Mouse (Mus musculus): ENCODE results near the gene Zg16. TPM values are rescaled to one million over a fixed set of nuclear protein-coding genes. Genes with fewer than 3 reads are reported as not detected.

The Zg16 gene
- polyA plus RNA-seq, 1 experiment from 2014 or later = not detected

- Histone ChIP-seq H3K27ac (ENCODE audit: low read length) (no peak overlapping the region), H3K4me3 (ENCODE audit: low read depth, low read length) (no peak overlapping the region), H3K9ac (ENCODE audit: low read depth, low read length) (no peak overlapping the region), H3K4me2 (ENCODE audit: low read length) (no peak overlapping the region), H3K9me3 (replicated peaks; ENCODE audit: control insufficient read depth, low read length, poor library complexity, severe bottlenecking) (no peaks in the 10 kb centered on the region), H3K36me3 (ENCODE audit: control insufficient read depth, insufficient read depth, low read length) (no peaks in the 10 kb centered on the region), H3K4me1 (ENCODE audit: control insufficient read depth, insufficient read depth, low read length) (no peaks in the 10 kb centered on the region; the same call in 1 of the 2 replicates), H3K27me3 (ENCODE audit: control insufficient read depth, insufficient read depth, low read depth, low read length) (no peaks in the 10 kb centered on the region)
- no peak for ATAC-seq
- 63% methylated on average over 9 of the region's 9 CpGs for WGBS
Observed at GRCm38 (mm10) chr7:127008239-127009019, 78.7 kb downstream of the Zg16 start.

- H3K4me2 ChIP-seq (ENCODE audit: low read length) = no peak overlapping the region
- no peaks in the 10 kb centered on the region; the same call in 1 of the 2 replicates for H3K4me1 ChIP-seq (ENCODE audit: control insufficient read depth, insufficient read depth, low read length)
- 85% methylated on average over 6 of the region's 6 CpGs for WGBS
- H3K36me3 ChIP-seq (ENCODE audit: control insufficient read depth, insufficient read depth, low read length) = no peaks in the 10 kb centered on the region
- no peak overlapping the region for H3K4me3 ChIP-seq (ENCODE audit: low read depth, low read length)
- H3K27ac ChIP-seq (ENCODE audit: low read length) = no peak overlapping the region
- no peaks in the 10 kb centered on the region for H3K9me3 ChIP-seq (replicated peaks; ENCODE audit: control insufficient read depth, low read length, poor library complexity, severe bottlenecking)
- H3K27me3 ChIP-seq (ENCODE audit: control insufficient read depth, insufficient read depth, low read depth, low read length) = no peaks in the 10 kb centered on the region
- ATAC-seq = no peak
- no peak overlapping the region for H3K9ac ChIP-seq (ENCODE audit: low read depth, low read length)
Observed at GRCm38 (mm10) chr7:127007313-127008024, 79.7 kb downstream of the Zg16 start.

- Histone ChIP-seq H3K9ac (ENCODE audit: low read depth, low read length) (no peak overlapping the region), H3K36me3 (ENCODE audit: control insufficient read depth, insufficient read depth, low read length) (no peaks in the 10 kb centered on the region), H3K4me1 (ENCODE audit: control insufficient read depth, insufficient read depth, low read length) (no peaks in the 10 kb centered on the region; the same call in 1 of the 2 replicates), H3K9me3 (replicated peaks; ENCODE audit: control insufficient read depth, low read length, poor library complexity, severe bottlenecking) (no peaks in the 10 kb centered on the region), H3K27me3 (ENCODE audit: control insufficient read depth, insufficient read depth, low read depth, low read length) (no peaks in the 10 kb centered on the region), H3K27ac (ENCODE audit: low read length) (no peak overlapping the region), H3K4me2 (ENCODE audit: low read length) (no peak overlapping the region), H3K4me3 (ENCODE audit: low read depth, low read length) (no peak overlapping the region)
- no peak for ATAC-seq
- WGBS = 96% methylated on average over 4 of the region's 4 CpGs
Observed at GRCm38 (mm10) chr7:127004122-127004875, 82.8 kb downstream of the Zg16 start.

GRCm38 (mm10) chr7:127003620-127004019 is 83.5 kb downstream of the Zg16 start:
- Histone ChIP-seq H3K9me3 (replicated peaks; ENCODE audit: control insufficient read depth, low read length, poor library complexity, severe bottlenecking) (no peaks in the 10 kb centered on the region), H3K4me2 (ENCODE audit: low read length) (no peak overlapping the region), H3K4me3 (ENCODE audit: low read depth, low read length) (no peak overlapping the region), H3K4me1 (ENCODE audit: control insufficient read depth, insufficient read depth, low read length) (no peaks in the 10 kb centered on the region; the same call in 1 of the 2 replicates), H3K9ac (ENCODE audit: low read depth, low read length) (no peak overlapping the region), H3K27me3 (ENCODE audit: control insufficient read depth, insufficient read depth, low read depth, low read length) (no peaks in the 10 kb centered on the region), H3K27ac (ENCODE audit: low read length) (no peak overlapping the region), H3K36me3 (ENCODE audit: control insufficient read depth, insufficient read depth, low read length) (no peaks in the 10 kb centered on the region)
- 89% methylated on average over 5 of the region's 5 CpGs for WGBS
- ATAC-seq = no peak

Small RNA genes lying within 50 kb of the gene (microRNA-seq; reads per million reads assigned to microRNA genes)
- gene Gm44343 = not detected

Other genes starting within 250 kb of the Zg16 start
- gene Doc2a, start 239.9 kb downstream of the Zg16 start, polyA plus RNA-seq (2015; fragmentation: Nextera tagmentation; extraction: Ambion mirVana) = 24.2 and 35.8 TPM in 2 replicates
- 19.8 and 20.0 TPM in 2 replicates for gene Hirip3, start 225.4 kb downstream of the Zg16 start, polyA plus RNA-seq (2015; fragmentation: Nextera tagmentation; extraction: Ambion mirVana)
- 94.6 and 98.3 TPM in 2 replicates for gene Ino80e, start 225.0 kb downstream of the Zg16 start, polyA plus RNA-seq (2015; fragmentation: Nextera tagmentation; extraction: Ambion mirVana)
- gene Taok2, start 202.6 kb downstream of the Zg16 start, polyA plus RNA-seq (2015; fragmentation: Nextera tagmentation; extraction: Ambion mirVana) = 64.8 and 66.7 TPM in 2 replicates
- 33.2 and 34.0 TPM in 2 replicates for gene Tmem219, start 164.4 kb downstream of the Zg16 start, polyA plus RNA-seq (2015; fragmentation: Nextera tagmentation; extraction: Ambion mirVana)
- 135 and 140 TPM in 2 replicates for gene Kctd13, start 158.4 kb downstream of the Zg16 start, polyA plus RNA-seq (2015; fragmentation: Nextera tagmentation; extraction: Ambion mirVana)
- gene Asphd1, start 137.7 kb downstream of the Zg16 start, polyA plus RNA-seq (2015; fragmentation: Nextera tagmentation; extraction: Ambion mirVana) = 10.4 TPM in 2 replicates
- 44.6 and 50.2 TPM in 2 replicates for gene Sez6l2, start 136.8 kb downstream of the Zg16 start, polyA plus RNA-seq (2015; fragmentation: Nextera tagmentation; extraction: Ambion mirVana)
- 132 and 141 TPM in 2 replicates for gene Cdipt, start 111.4 kb downstream of the Zg16 start, polyA plus RNA-seq (2015; fragmentation: Nextera tagmentation; extraction: Ambion mirVana)
- 0.69 and 0.96 TPM in 2 replicates for gene Cdiptos, start 111.2 kb downstream of the Zg16 start, polyA plus RNA-seq (2015; fragmentation: Nextera tagmentation; extraction: Ambion mirVana)
- gene Mvp, start 72.7 kb downstream of the Zg16 start, polyA plus RNA-seq (2015; fragmentation: Nextera tagmentation; extraction: Ambion mirVana) = 2.9 and 3.2 TPM in 2 replicates
- 0.50 TPM in 1 of 2 replicates, not detected in the other for gene Pagr1b, start 70.8 kb downstream of the Zg16 start, polyA plus RNA-seq (2015; fragmentation: Nextera tagmentation; extraction: Ambion mirVana)
- 33.8 and 62.5 TPM in 2 replicates for gene Pagr1a, start 70.0 kb downstream of the Zg16 start, polyA plus RNA-seq (2015; fragmentation: Nextera tagmentation; extraction: Ambion mirVana)
- gene Gm42742, start 66.2 kb downstream of the Zg16 start, polyA plus RNA-seq (2015; fragmentation: Nextera tagmentation; extraction: Ambion mirVana) = 30.9 and 61.5 TPM in 2 replicates
- gene Prrt2, start 66.1 kb downstream of the Zg16 start, polyA plus RNA-seq (2015; fragmentation: Nextera tagmentation; extraction: Ambion mirVana) = 40.9 and 63.3 TPM in 2 replicates
- gene Maz, start 60.3 kb downstream of the Zg16 start, polyA plus RNA-seq (2015; fragmentation: Nextera tagmentation; extraction: Ambion mirVana) = 46.7 and 51.5 TPM in 2 replicates
- gene Kif22, start 44.9 kb downstream of the Zg16 start, polyA plus RNA-seq (2015; fragmentation: Nextera tagmentation; extraction: Ambion mirVana) = 16.6 and 17.6 TPM in 2 replicates
- gene AI467606, start 4.0 kb upstream of the Zg16 start, polyA plus RNA-seq (2015; fragmentation: Nextera tagmentation; extraction: Ambion mirVana) = 1.7 and 2.5 TPM in 2 replicates
- 0.68 and 0.77 TPM in 2 replicates for gene Qprt, start 34.9 kb upstream of the Zg16 start, polyA plus RNA-seq (2015; fragmentation: Nextera tagmentation; extraction: Ambion mirVana)
- gene Spn, start 50.5 kb upstream of the Zg16 start, polyA plus RNA-seq (2015; fragmentation: Nextera tagmentation; extraction: Ambion mirVana) = 0.05 TPM in 1 of 2 replicates, not detected in the other
- gene Cd2bp2, start 108.7 kb upstream of the Zg16 start, polyA plus RNA-seq (2015; fragmentation: Nextera tagmentation; extraction: Ambion mirVana) = 76.1 and 85.7 TPM in 2 replicates
- 30.7 and 31.2 TPM in 2 replicates for gene Tbc1d10b, start 121.1 kb upstream of the Zg16 start, polyA plus RNA-seq (2015; fragmentation: Nextera tagmentation; extraction: Ambion mirVana)
- 2.8 and 4.8 TPM in 2 replicates for gene Mylpf, start 121.6 kb upstream of the Zg16 start, polyA plus RNA-seq (2015; fragmentation: Nextera tagmentation; extraction: Ambion mirVana)
- 48.7 and 54.9 TPM in 2 replicates for gene Zfp553, start 145.7 kb upstream of the Zg16 start, polyA plus RNA-seq (2015; fragmentation: Nextera tagmentation; extraction: Ambion mirVana)
- gene Sept1, start 145.8 kb upstream of the Zg16 start, polyA plus RNA-seq (2015; fragmentation: Nextera tagmentation; extraction: Ambion mirVana) = 14.3 and 15.5 TPM in 2 replicates
- gene Zfp771, start 156.9 kb upstream of the Zg16 start, polyA plus RNA-seq (2015; fragmentation: Nextera tagmentation; extraction: Ambion mirVana) = 64.5 and 70.4 TPM in 2 replicates
- gene Dctpp1, start 173.4 kb upstream of the Zg16 start, polyA plus RNA-seq (2015; fragmentation: Nextera tagmentation; extraction: Ambion mirVana) = 112 and 120 TPM in 2 replicates
- gene Sephs2, start 186.7 kb upstream of the Zg16 start, polyA plus RNA-seq (2015; fragmentation: Nextera tagmentation; extraction: Ambion mirVana) = 59.4 and 59.7 TPM in 2 replicates
- 0.25 and 0.31 TPM in 2 replicates for gene Itgal, start 208.9 kb upstream of the Zg16 start, polyA plus RNA-seq (2015; fragmentation: Nextera tagmentation; extraction: Ambion mirVana)

Measured in midbrain, embryonic 16.5 days (tissue).